Mouse (Mus musculus) bone marrow, adult 2 months (tissue): ENCODE results near the gene Fam131a.

Experiments used
- CTCF ChIP-seq: fragments of 200-500 bp; IDR thresholded peaks from 2 replicates; pipeline ENCODE4 v1.5.1; 2011; ENCODE audit warnings: low read length, control low read depth; ENCODE audit not compliant: control insufficient read depth, insufficient read depth
- POLR2A ChIP-seq: fragments of 200-500 bp; IDR thresholded peaks from 2 replicates; pipeline ENCODE4 v1.6.1; 2011; ENCODE audit warnings: low read depth, mild to moderate bottlenecking, control low read depth, low read length, borderline replicate concordance; ENCODE audit not compliant: control insufficient read depth

- TF ChIP-seq CTCF, result no peak
- TF ChIP-seq POLR2A, result no peak
Measured at GRCm38 (mm10) chr16:20723247-20723646, 30.2 kb downstream of the Fam131a start.
